26 mouse cellular contexts compared by ENCODE assay signal in the genomic region with DNA sequence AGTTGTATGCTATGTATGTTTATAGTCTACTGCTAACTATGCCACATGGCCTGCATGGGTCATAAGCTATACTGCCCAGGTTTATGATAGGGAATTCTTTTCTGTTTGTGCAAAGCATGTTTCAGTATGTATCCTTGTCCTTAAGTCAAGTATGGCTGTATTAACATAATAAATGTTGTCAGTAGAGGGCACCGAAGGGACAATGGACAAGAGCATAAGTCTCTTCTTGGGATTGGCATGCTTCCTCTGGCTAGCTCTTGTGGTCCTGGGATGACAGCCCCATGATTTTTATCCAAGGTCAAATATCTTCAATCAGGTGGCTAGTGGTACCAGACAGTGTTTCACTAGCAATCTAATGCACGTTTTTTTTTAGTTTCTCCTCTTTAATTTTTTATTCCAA.
DNase-seq lines count a peak whose midpoint lies in the region; ATAC-seq and TF ChIP-seq lines count a peak whose summit lies in the region.
"Had no signal": no experiment of that assay in that cellular context is flagged by ENCODE, and none has a peak within 500 bp of the region (broad histone marks: within the 10 kb centered on the region; RNA-seq: fewer than 3 reads in every experiment).

No protein-coding gene starts in this region.

- DNase-seq in hindbrain, postnatal 0 days (ENCODE audit: low spot score), result peak; percentile 17
- DNase-seq in lung, embryonic 14.5 days, result peak; percentile 19
- no peak for DNase-seq in lung, postnatal 4 days
- peak; percentile 14 for DNase-seq in brain, embryonic 14.5 days (ENCODE audit: low read depth)
- DNase-seq: adrenal gland, postnatal 14 days; cerebellum, adult 11 months; cerebellum, postnatal 14 days; gastrocnemius, postnatal 25 days; heart, adult 2 months; heart, postnatal 14 days; kidney, adult 8-10 months; left cerebral cortex, postnatal 4 days; right cerebral cortex, postnatal 25 days; spleen, adult 18-20 months; thymus, postnatal 25 days had no signal

- no peaks in the 10 kb centered on the region for H3K4me1 ChIP-seq in hindbrain, postnatal 0 days (ENCODE audit: insufficient read depth, low read length)
- H3K4me1 ChIP-seq in hindbrain, embryonic 12.5 days, result no peaks in the 10 kb centered on the region
- no peaks in the 10 kb centered on the region for H3K4me1 ChIP-seq in lung, embryonic 14.5 days (ENCODE audit: insufficient read depth)
- no peaks in the 10 kb centered on the region for H3K4me1 ChIP-seq in neural tube, embryonic 15.5 days
- H3K4me1 ChIP-seq: embryonic facial prominence, embryonic 12.5 days; forebrain, embryonic 12.5 days; heart, embryonic 13.5 days; limb, embryonic 15.5 days; midbrain, embryonic 10.5 days had no signal

- no peak overlapping the region for H3K27ac ChIP-seq in hindbrain, postnatal 0 days
- no peak overlapping the region for H3K27ac ChIP-seq in hindbrain, embryonic 12.5 days
- H3K27ac ChIP-seq in lung, embryonic 14.5 days (ENCODE audit: low read depth), result no peak overlapping the region
- no peak overlapping the region for H3K27ac ChIP-seq in neural tube, embryonic 15.5 days (replicated peaks)
- H3K27ac ChIP-seq: embryonic facial prominence, embryonic 12.5 days; forebrain, embryonic 12.5 days; heart, adult 2 months; heart, embryonic 13.5 days; limb, embryonic 15.5 days; liver, embryonic 14.5 days; macrophage; midbrain, embryonic 10.5 days had no signal

- no peak for TF ChIP-seq CTCF in hindbrain, postnatal 0 days (IDR thresholded peaks at IDR 0.05; ENCODE audit: low read depth)
- no peak; the same call in 1 of the 2 replicates for TF ChIP-seq CTCF in lung, embryonic 14.5 days (IDR thresholded peaks at IDR 0.05; ENCODE audit: low read depth)
- no peak for TF ChIP-seq CTCF in brain, embryonic 14.5 days (IDR thresholded peaks at IDR 0.05; ENCODE audit: borderline replicate concordance, extremely low read depth, insufficient read depth, insufficient read length)

- no peak overlapping the region for H3K4me2 ChIP-seq in hindbrain, postnatal 0 days (ENCODE audit: low read depth, low read length)
- no peak overlapping the region for H3K4me2 ChIP-seq in hindbrain, embryonic 12.5 days (replicated peaks)
- no peak overlapping the region for H3K4me2 ChIP-seq in lung, embryonic 14.5 days
- H3K4me2 ChIP-seq in neural tube, embryonic 15.5 days, result no peak overlapping the region
- H3K4me2 ChIP-seq: embryonic facial prominence, embryonic 12.5 days; forebrain, embryonic 12.5 days; heart, embryonic 13.5 days; limb, embryonic 15.5 days had no signal

- TF ChIP-seq POLR2A in brain, embryonic 14.5 days (IDR thresholded peaks at IDR 0.05; ENCODE audit: borderline replicate concordance, extremely low read depth, insufficient read depth, insufficient read length, poor library complexity, severe bottlenecking), result no peak

- H3K9ac ChIP-seq in hindbrain, postnatal 0 days (replicated peaks; ENCODE audit: low read length), result no peak overlapping the region
- H3K9ac ChIP-seq in hindbrain, embryonic 12.5 days, result no peak overlapping the region
- H3K9ac ChIP-seq in lung, embryonic 14.5 days, result no peak overlapping the region
- H3K9ac ChIP-seq in neural tube, embryonic 15.5 days (replicated peaks), result no peak overlapping the region
- H3K9ac ChIP-seq: embryonic facial prominence, embryonic 12.5 days; forebrain, embryonic 12.5 days; heart, embryonic 13.5 days; limb, embryonic 15.5 days; liver, embryonic 14.5 days had no signal

- H3K4me3 ChIP-seq in hindbrain, postnatal 0 days (ENCODE audit: low read length), result no peak overlapping the region
- H3K4me3 ChIP-seq in hindbrain, embryonic 12.5 days, result no peak overlapping the region
- H3K4me3 ChIP-seq in lung, embryonic 14.5 days (ENCODE audit: low read depth, low read length), result no peak overlapping the region
- no peak overlapping the region for H3K4me3 ChIP-seq in neural tube, embryonic 15.5 days (replicated peaks)
- H3K4me3 ChIP-seq: embryonic facial prominence, embryonic 12.5 days; erythroblast, embryonic 14.5 days; forebrain, embryonic 12.5 days; heart, adult 2 months; heart, embryonic 13.5 days; limb, embryonic 15.5 days; midbrain, embryonic 10.5 days had no signal

- no peaks in the 10 kb centered on the region for H3K27me3 ChIP-seq in hindbrain, postnatal 0 days (ENCODE audit: insufficient read depth, low read length)
- H3K27me3 ChIP-seq in hindbrain, embryonic 12.5 days, result no peaks in the 10 kb centered on the region
- no peaks in the 10 kb centered on the region for H3K27me3 ChIP-seq in lung, embryonic 14.5 days (ENCODE audit: insufficient read depth, low read length)
- no peaks in the 10 kb centered on the region for H3K27me3 ChIP-seq in neural tube, embryonic 15.5 days (replicated peaks)
- H3K27me3 ChIP-seq: embryonic facial prominence, embryonic 12.5 days; forebrain, embryonic 12.5 days; heart, embryonic 13.5 days; limb, embryonic 15.5 days had no signal

- ATAC-seq in hindbrain, postnatal 0 days, result no peak
- ATAC-seq in hindbrain, embryonic 12.5 days (ENCODE audit: low FRiP score), result no peak
- ATAC-seq in lung, embryonic 14.5 days (ENCODE audit: insufficient read depth), result no peak
- ATAC-seq in megakaryocyte progenitor cell, adult 5-6 weeks (replicated peaks; ENCODE audit: poor library complexity), result peak; percentile 83
- ATAC-seq in neural tube, embryonic 15.5 days (ENCODE audit: low FRiP score), result no peak

- H3K36me3 ChIP-seq in hindbrain, postnatal 0 days (ENCODE audit: insufficient read depth, low read length), result no peaks in the 10 kb centered on the region
- H3K36me3 ChIP-seq in hindbrain, embryonic 12.5 days, result no peaks in the 10 kb centered on the region
- H3K36me3 ChIP-seq in lung, embryonic 14.5 days (ENCODE audit: insufficient read depth), result no peaks in the 10 kb centered on the region
- no peaks in the 10 kb centered on the region for H3K36me3 ChIP-seq in neural tube, embryonic 15.5 days
- H3K36me3 ChIP-seq: embryonic facial prominence, embryonic 12.5 days; forebrain, embryonic 12.5 days; heart, embryonic 13.5 days; limb, embryonic 15.5 days; midbrain, embryonic 10.5 days had no signal

- no peaks in the 10 kb centered on the region for H3K9me3 ChIP-seq in hindbrain, postnatal 0 days (ENCODE audit: low read length)
- H3K9me3 ChIP-seq in hindbrain, embryonic 12.5 days (replicated peaks), result no peaks in the 10 kb centered on the region
- H3K9me3 ChIP-seq in lung, embryonic 14.5 days (ENCODE audit: low read depth, low read length), result no peaks in the 10 kb centered on the region
- no peaks in the 10 kb centered on the region for H3K9me3 ChIP-seq in neural tube, embryonic 15.5 days (replicated peaks)
- H3K9me3 ChIP-seq: embryonic facial prominence, embryonic 12.5 days; forebrain, embryonic 12.5 days; heart, embryonic 13.5 days; limb, embryonic 15.5 days; midbrain, embryonic 10.5 days had no signal

- 87% methylated on average over 2 of the region's 2 CpGs for WGBS in hindbrain, postnatal 0 days
- 81% methylated on average over 2 of the region's 2 CpGs for WGBS in hindbrain, embryonic 12.5 days
- WGBS in lung, embryonic 14.5 days, result 74% methylated on average over 2 of the region's 2 CpGs
- 81% methylated on average over 2 of the region's 2 CpGs for WGBS in neural tube, embryonic 15.5 days

Comparison
In these comparisons a context has a peak if more than half of its experiments do, and no peak if none do; other contexts are left out.
1. DNase-seq: peak in hindbrain, postnatal 0 days (single experiment), lung, embryonic 14.5 days (single experiment) and brain, embryonic 14.5 days (single experiment); none in lung, postnatal 4 days (0 of 2).